Mouse (Mus musculus) heart, embryonic 12.5 days (tissue): Measurements from ENCODE around the gene Gfpt1. TPM values are rescaled to one million over a fixed set of nuclear protein-coding genes. Genes with fewer than 3 reads are reported as not detected.
"Not testable (repeated sequence)": the region's sequence is repeated elsewhere in the genome, so short reads cannot be mapped to it uniquely, and the experiment has no call there.

ENCODE experiments used
- ATAC-seq: fragments of 200-750 bp; cut with Nextera tagmentation; 2 replicates; pipeline ENCODE4 v1.8.0; 2017; ENCODE audit warnings: moderate TSS enrichment, moderate library complexity; ENCODE audit not compliant: insufficient number of reproducible peaks, low FRiP score
- H3K27ac ChIP-seq: fragments of 300-500 bp; sonication (generic); 2 replicates; pipeline ENCODE4 v1.5.1; 2016; ENCODE audit warnings: mild to moderate bottlenecking, moderate library complexity; ENCODE audit not compliant: poor library complexity, severe bottlenecking
- H3K27me3 ChIP-seq: fragments of 300-500 bp; sonication (generic); replicated peaks from 2 replicates; pipeline ENCODE4 v1.6.1; 2016; ENCODE audit warnings: mild to moderate bottlenecking, moderate library complexity
- H3K36me3 ChIP-seq: fragments of 300-500 bp; sonication (generic); 2 replicates; pipeline ENCODE4 v1.6.1; 2016; ENCODE audit warnings: mild to moderate bottlenecking, moderate library complexity
- H3K4me1 ChIP-seq: fragments of 300-500 bp; sonication (generic); replicated peaks from 2 replicates; pipeline ENCODE4 v1.6.1; 2016; ENCODE audit warnings: mild to moderate bottlenecking
- H3K4me2 ChIP-seq: fragments of 300-500 bp; sonication (generic); 2 replicates; pipeline ENCODE4 v1.6.1; 2016; ENCODE audit warnings: mild to moderate bottlenecking, moderate library complexity
- H3K4me3 ChIP-seq: fragments of 300-500 bp; sonication (generic); 2 replicates; pipeline ENCODE4 v1.5.1; 2016; ENCODE audit warnings: mild to moderate bottlenecking
- H3K9ac ChIP-seq: fragments of 300-500 bp; sonication (generic); 2 replicates; pipeline ENCODE4 v1.6.1; 2016; ENCODE audit warnings: mild to moderate bottlenecking, moderate library complexity
- H3K9me3 ChIP-seq: fragments of 300-500 bp; sonication (generic); replicated peaks from 2 replicates; pipeline ENCODE4 v1.6.1; 2016; ENCODE audit warnings: mild to moderate bottlenecking, moderate library complexity
- WGBS: fragments of 180-500 bp; shearing (Covaris S2); methylation state at CpG from one replicate; pipeline ENCODE4 v1.1.7; 2016; 5-methylcytosine and 5-hydroxymethylcytosine counted together
- polyA plus RNA-seq: library from polyadenylated mRNA; unstranded; fragments of >200 nt; fragmentation: Nextera tagmentation; extraction: Ambion mirVana; gene quantifications from 2 replicates; pipeline ENCODE4 v1.2.1, GENCODE M21; 2016

Gene Gfpt1
- polyA plus RNA-seq, 1 experiment from 2014 or later: 17.7 TPM

DNA sequence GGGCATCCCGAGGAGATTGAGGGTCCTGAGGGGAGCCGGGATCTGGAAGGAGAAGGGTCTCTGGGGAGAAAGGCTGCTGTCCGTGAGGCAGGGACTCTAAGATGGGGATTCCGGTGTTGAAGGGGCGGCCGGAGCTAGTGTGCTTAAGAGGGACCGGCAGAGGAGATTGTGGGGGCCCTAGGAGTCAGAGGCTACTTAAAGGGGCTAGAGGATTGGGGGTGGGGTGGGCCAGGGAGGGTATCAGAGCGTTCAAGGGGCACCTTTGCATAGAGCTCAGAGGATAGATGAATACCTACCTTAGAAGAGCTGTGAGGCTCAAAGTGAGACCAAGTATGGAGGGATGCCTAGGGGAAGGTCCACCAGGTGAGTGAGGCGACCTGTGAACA lies 478 bp downstream of the Gfpt1 start:
- Histone ChIP-seq H3K4me3 (peak overlapping the region; percentile 76), H3K27ac (peak overlapping the region; percentile 100), H3K4me1 (peaks cover 18% of the 10 kb centered on the region), H3K4me2 (peak overlapping the region; percentile 79), H3K36me3 (peaks cover 3% of the 10 kb centered on the region), H3K9ac (peak overlapping the region; percentile 86), H3K9me3 (no peaks in the 10 kb centered on the region), H3K27me3 (no peaks in the 10 kb centered on the region)
- peak; percentile 22; the same call in 1 of the 2 replicates for ATAC-seq
- WGBS: 1% methylated on average over 9 of the region's 9 CpGs

DNA sequence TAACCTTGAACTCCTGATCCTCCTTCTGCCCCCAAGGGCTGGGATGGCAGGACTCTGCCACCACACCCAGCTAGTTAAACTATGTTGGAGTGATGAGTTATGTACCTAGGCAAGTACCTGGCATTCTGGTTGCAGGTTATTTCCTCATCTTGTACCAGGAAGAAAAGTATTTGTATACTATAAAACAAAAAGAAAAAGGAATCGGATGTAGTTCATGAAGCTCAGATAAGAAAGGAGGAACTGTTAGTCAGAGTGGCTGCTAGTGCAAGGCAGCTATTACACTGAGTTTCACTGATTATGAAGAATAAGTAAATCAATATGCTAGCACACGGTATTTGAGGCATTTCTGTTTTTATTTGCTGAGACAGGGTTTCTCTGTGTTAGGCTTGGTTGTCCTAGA lies 2.2 kb downstream of the Gfpt1 start:
- Histone ChIP-seq H3K4me3 (no peak overlapping the region), H3K9me3 (no peaks in the 10 kb centered on the region), H3K36me3 (peaks cover 16% of the 10 kb centered on the region), H3K4me1 (peaks cover 18% of the 10 kb centered on the region), H3K27me3 (no peaks in the 10 kb centered on the region), H3K4me2 (no peak overlapping the region), H3K9ac (no peak overlapping the region), H3K27ac (no peak overlapping the region)
- 75% methylated on average over 2 of the region's 2 CpGs for WGBS
- no peak for ATAC-seq

DNA sequence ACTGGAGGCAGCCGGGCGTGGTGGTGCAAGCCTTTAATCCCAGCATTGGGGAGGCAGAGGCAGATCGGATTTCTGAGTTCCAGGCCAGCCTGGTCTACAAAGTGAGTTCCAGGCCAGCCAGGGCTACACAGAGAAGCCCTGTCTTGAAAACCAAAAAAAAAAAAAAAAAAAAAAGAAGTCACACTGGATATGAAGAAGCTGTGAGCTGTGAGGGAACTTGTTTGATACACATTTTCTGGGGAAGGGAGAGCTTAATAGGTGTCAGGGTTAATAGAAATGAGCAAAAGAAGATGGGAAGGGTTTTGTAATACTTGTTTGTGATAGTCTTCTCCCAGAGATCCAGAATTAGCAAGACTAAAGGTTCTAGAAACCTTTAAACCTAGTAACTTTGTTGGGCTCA lies 2.9 kb downstream of the Gfpt1 start:
- no peak overlapping the region for H3K4me3 ChIP-seq
- H3K9me3 ChIP-seq: no peaks in the 10 kb centered on the region
- 78% methylated on average over 3 of the region's 3 CpGs for WGBS
- H3K9ac ChIP-seq: no peak overlapping the region
- no peak overlapping the region for H3K27ac ChIP-seq
- H3K36me3 ChIP-seq: peaks cover 16% of the 10 kb centered on the region
- H3K27me3 ChIP-seq: no peaks in the 10 kb centered on the region
- no peak overlapping the region for H3K4me2 ChIP-seq
- no peak for ATAC-seq
- peaks cover 18% of the 10 kb centered on the region for H3K4me1 ChIP-seq

DNA sequence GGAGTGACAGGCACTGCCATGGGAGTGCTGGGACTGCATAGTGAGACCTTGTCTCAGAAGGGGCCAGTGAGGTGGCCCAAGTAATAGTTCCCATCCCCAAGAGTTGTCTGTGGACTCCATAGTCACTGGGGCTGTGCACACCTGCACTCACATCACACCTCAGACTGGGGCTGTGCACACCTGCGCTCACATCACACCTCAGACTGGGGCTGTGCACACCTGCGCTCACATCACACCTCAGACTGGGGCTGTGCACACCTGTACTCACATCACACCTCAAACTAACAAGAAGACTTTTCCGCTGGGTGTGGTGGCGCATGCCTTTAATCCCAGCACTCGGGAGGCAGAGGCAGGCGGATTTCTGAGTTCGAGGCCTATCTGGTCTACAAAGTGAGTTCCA lies 6.1 kb downstream of the Gfpt1 start:
- not testable (repeated sequence) for H3K27me3 ChIP-seq, H3K27ac ChIP-seq, H3K9me3 ChIP-seq, H3K4me3 ChIP-seq, ATAC-seq, H3K4me1 ChIP-seq, H3K9ac ChIP-seq, H3K4me2 ChIP-seq
- H3K36me3 ChIP-seq: peaks cover 42% of the 10 kb centered on the region
- 92% methylated on average over 7 of the region's 7 CpGs for WGBS

DNA sequence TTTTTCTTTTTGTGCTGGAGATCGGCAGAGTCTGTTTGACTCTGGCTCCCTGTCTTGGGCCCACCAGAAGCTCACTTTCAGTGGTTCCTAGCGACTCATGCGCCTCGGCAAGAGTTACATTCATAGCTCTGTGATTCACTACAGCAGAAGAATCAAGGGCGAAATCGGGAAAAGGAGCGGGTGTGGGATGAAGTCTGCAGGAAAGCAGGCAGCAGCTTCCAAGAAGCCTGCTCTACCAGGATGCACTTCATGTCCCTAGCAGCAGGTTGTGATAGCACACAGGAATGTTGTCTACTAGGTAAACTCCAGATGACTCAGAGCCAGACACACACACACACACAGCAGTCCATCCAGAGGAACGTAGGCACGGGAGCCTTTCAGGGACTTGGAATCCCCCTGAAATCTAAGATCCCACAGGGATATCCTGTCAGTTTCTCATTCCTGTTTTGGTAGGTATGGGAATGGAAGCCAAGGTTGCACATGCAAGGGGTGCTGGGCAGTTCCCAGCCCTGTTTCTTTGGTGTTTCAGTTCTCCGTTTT lies 9.3 kb downstream of the Gfpt1 start:
- H3K36me3 ChIP-seq: peaks cover 69% of the 10 kb centered on the region
- WGBS: 89% methylated on average over 10 of the region's 10 CpGs
- no peaks in the 10 kb centered on the region for H3K9me3 ChIP-seq

GRCm38 (mm10) chr6:87054193-87054592 lies 11.5 kb downstream of the Gfpt1 start:
- Histone ChIP-seq H3K36me3 (peaks cover 78% of the 10 kb centered on the region), H3K4me1 (no peaks in the 10 kb centered on the region), H3K9ac (no peak overlapping the region), H3K4me2 (no peak overlapping the region), H3K9me3 (no peaks in the 10 kb centered on the region), H3K27me3 (no peaks in the 10 kb centered on the region), H3K27ac (no peak overlapping the region), H3K4me3 (no peak overlapping the region)
- 92% methylated on average over 8 of the region's 8 CpGs for WGBS
- ATAC-seq: no peak

More for the DNA sequence above, 9.3 kb downstream of the Gfpt1 start:
- Histone ChIP-seq H3K27me3 (no peaks in the 10 kb centered on the region), H3K27ac (no peak overlapping the region), H3K9ac (no peak overlapping the region), H3K4me2 (no peak overlapping the region), H3K4me1 (no peaks in the 10 kb centered on the region), H3K4me3 (no peak overlapping the region)
- ATAC-seq: no peak

- H3K27ac ChIP-seq: no peak overlapping the region
- ATAC-seq: no peak
- H3K9ac ChIP-seq: no peak overlapping the region
- no peaks in the 10 kb centered on the region for H3K27me3 ChIP-seq
- H3K9me3 ChIP-seq: no peaks in the 10 kb centered on the region
- no peaks in the 10 kb centered on the region for H3K4me1 ChIP-seq
- no peak overlapping the region for H3K4me2 ChIP-seq
- no peak overlapping the region for H3K4me3 ChIP-seq
- 82% methylated on average over 1 of the region's 1 CpGs for WGBS
- H3K36me3 ChIP-seq: peaks cover 81% of the 10 kb centered on the region
These were observed 17.1 kb downstream of the Gfpt1 start for GRCm38 (mm10) chr6:87059754-87060153.

DNA sequence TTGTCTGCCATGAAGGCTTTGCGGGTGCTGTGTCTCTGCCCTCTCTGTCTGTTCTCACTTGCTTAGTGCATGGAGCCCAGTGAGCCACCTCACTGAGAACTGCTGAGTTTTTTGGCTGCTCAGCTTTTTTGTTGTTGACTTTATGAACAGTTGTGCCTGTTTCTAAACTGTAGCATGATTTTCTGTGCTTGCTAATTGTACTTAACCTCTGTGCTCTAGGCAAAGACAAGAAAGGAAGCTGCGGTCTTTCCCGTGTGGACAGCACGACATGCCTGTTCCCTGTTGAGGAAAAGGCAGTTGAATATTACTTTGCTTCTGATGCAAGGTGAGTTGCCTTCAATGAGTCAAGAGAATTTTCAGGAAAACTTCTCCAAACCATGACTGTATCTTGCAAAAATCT lies 20.9 kb downstream of the Gfpt1 start:
- 91% methylated on average over 4 of the region's 4 CpGs for WGBS
- peaks cover 78% of the 10 kb centered on the region for H3K36me3 ChIP-seq
- no peak overlapping the region for H3K9ac ChIP-seq
- H3K4me2 ChIP-seq: no peak overlapping the region
- H3K4me3 ChIP-seq: no peak overlapping the region
- H3K4me1 ChIP-seq: peaks cover 1% of the 10 kb centered on the region
- no peak overlapping the region for H3K27ac ChIP-seq
- H3K27me3 ChIP-seq: no peaks in the 10 kb centered on the region
- no peaks in the 10 kb centered on the region for H3K9me3 ChIP-seq
- ATAC-seq: no peak

- H3K4me1 ChIP-seq: peaks cover 20% of the 10 kb centered on the region
- H3K9me3 ChIP-seq: no peaks in the 10 kb centered on the region
- no peaks in the 10 kb centered on the region for H3K27me3 ChIP-seq
- no peak for ATAC-seq
- H3K36me3 ChIP-seq: peaks cover 85% of the 10 kb centered on the region
- no peak overlapping the region for H3K9ac ChIP-seq
- WGBS: 82% methylated on average over 2 of the region's 2 CpGs
- H3K4me3 ChIP-seq: no peak overlapping the region
- no peak overlapping the region for H3K27ac ChIP-seq
- no peak overlapping the region for H3K4me2 ChIP-seq
These were observed 25.6 kb downstream of the Gfpt1 start for GRCm38 (mm10) chr6:87068209-87068608.

- Histone ChIP-seq H3K27me3 (no peaks in the 10 kb centered on the region), H3K9ac (no peak overlapping the region), H3K36me3 (peaks cover 82% of the 10 kb centered on the region), H3K9me3 (no peaks in the 10 kb centered on the region), H3K4me2 (no peak overlapping the region), H3K4me1 (peaks cover 24% of the 10 kb centered on the region), H3K4me3 (no peak overlapping the region), H3K27ac (no peak overlapping the region)
- 64% methylated on average over 7 of the region's 7 CpGs for WGBS
- ATAC-seq: no peak
These were observed 26.7 kb downstream of the Gfpt1 start for GRCm38 (mm10) chr6:87069195-87069900.

- no peaks in the 10 kb centered on the region for H3K9me3 ChIP-seq
- no peak overlapping the region for H3K4me3 ChIP-seq
- ATAC-seq: no peak
- no peak overlapping the region for H3K9ac ChIP-seq
- peaks cover 32% of the 10 kb centered on the region for H3K4me1 ChIP-seq
- H3K27ac ChIP-seq: no peak overlapping the region
- no peak overlapping the region for H3K4me2 ChIP-seq
- H3K36me3 ChIP-seq: peaks cover 73% of the 10 kb centered on the region
- no peaks in the 10 kb centered on the region for H3K27me3 ChIP-seq
- WGBS: 85% methylated on average over 4 of the region's 4 CpGs
These were observed 28.0 kb downstream of the Gfpt1 start for GRCm38 (mm10) chr6:87070641-87071040.

- Histone ChIP-seq H3K4me2 (no peak overlapping the region), H3K9ac (no peak overlapping the region), H3K36me3 (peaks cover 76% of the 10 kb centered on the region), H3K27me3 (no peaks in the 10 kb centered on the region), H3K9me3 (no peaks in the 10 kb centered on the region), H3K27ac (no peak overlapping the region), H3K4me3 (no peak overlapping the region), H3K4me1 (peaks cover 32% of the 10 kb centered on the region)
- ATAC-seq: no peak
- 14% methylated on average over 4 of the region's 4 CpGs for WGBS
These were observed 30.1 kb downstream of the Gfpt1 start for GRCm38 (mm10) chr6:87072759-87073158.
